Mouse (Mus musculus) thymus, postnatal 25 days (tissue): ENCODE results near the gene Ascc1.
A peak's percentile ranks its signal among the peaks of the same experiment; 100 is the strongest.
"Not testable (repeated sequence)": the region's sequence is repeated elsewhere in the genome, so short reads cannot be mapped to it uniquely, and the experiment has no call there.

ENCODE experiments used
- DNase-seq: peaks from one replicate; pipeline ENCODE4 v3.0.0; 2022

Ascc1 gene

GRCm38 (mm10) chr10:59977715-59978343 lies 24.8 kb upstream of the Ascc1 start:
- DNase-seq = no peak

- no peak for DNase-seq
These were observed 24.2 kb upstream of the Ascc1 start for GRCm38 (mm10) chr10:59978401-59978800.

- no peak for DNase-seq
These were observed 23.5 kb upstream of the Ascc1 start for GRCm38 (mm10) chr10:59978873-59979743.

- DNase-seq = peak; percentile 60
These were observed 21.8 kb upstream of the Ascc1 start for GRCm38 (mm10) chr10:59980815-59981244.

GRCm38 (mm10) chr10:59981336-59981735 lies 21.3 kb upstream of the Ascc1 start:
- peak; percentile 74 for DNase-seq

GRCm38 (mm10) chr10:59981792-59982191 lies 20.8 kb upstream of the Ascc1 start:
- DNase-seq = no peak

GRCm38 (mm10) chr10:59982379-59982873 lies 20.2 kb upstream of the Ascc1 start:
- peak; percentile 44 for DNase-seq

- no peak for DNase-seq
These were observed 14.6 kb upstream of the Ascc1 start for GRCm38 (mm10) chr10:59988036-59988435.

- no peak for DNase-seq
These were observed 12.2 kb upstream of the Ascc1 start for GRCm38 (mm10) chr10:59990393-59990792.

GRCm38 (mm10) chr10:59991262-59991880 lies 11.2 kb upstream of the Ascc1 start:
- DNase-seq = no peak

- no peak for DNase-seq
These were observed 10.6 kb upstream of the Ascc1 start for GRCm38 (mm10) chr10:59992024-59992423.

- DNase-seq = not testable (repeated sequence)
These were observed 8.8 kb upstream of the Ascc1 start for GRCm38 (mm10) chr10:59993813-59994212.

- no peak for DNase-seq
These were observed 6.7 kb upstream of the Ascc1 start for GRCm38 (mm10) chr10:59995889-59996288.

- DNase-seq = peak; percentile 53
These were observed 5.0 kb upstream of the Ascc1 start for GRCm38 (mm10) chr10:59997591-59997990.

GRCm38 (mm10) chr10:59999057-59999456 lies 3.5 kb upstream of the Ascc1 start:
- no peak for DNase-seq

- DNase-seq = not testable (repeated sequence)
These were observed 942 bp upstream of the Ascc1 start for GRCm38 (mm10) chr10:60001663-60002062.

- DNase-seq = peak; percentile 28
These were observed 402 bp upstream of the Ascc1 start for GRCm38 (mm10) chr10:60002203-60002602.

- no peak for DNase-seq
These were observed 678 bp downstream of the Ascc1 start for GRCm38 (mm10) chr10:60003213-60003752.

GRCm38 (mm10) chr10:60003847-60004246 lies 1.2 kb downstream of the Ascc1 start:
- no peak for DNase-seq

- peak; percentile 57 for DNase-seq
These were observed 2.7 kb downstream of the Ascc1 start for GRCm38 (mm10) chr10:60005264-60005663.

GRCm38 (mm10) chr10:60009115-60009514 lies 6.5 kb downstream of the Ascc1 start:
- DNase-seq = no peak

GRCm38 (mm10) chr10:60016223-60016622 lies 13.6 kb downstream of the Ascc1 start:
- no peak for DNase-seq

GRCm38 (mm10) chr10:60019299-60019698 lies 16.7 kb downstream of the Ascc1 start:
- DNase-seq = no peak
